Mouse (Mus musculus) left cerebral cortex, adult 18-20 months (tissue): ENCODE results near the gene Gm38431. TPM values are rescaled to one million over a fixed set of nuclear protein-coding genes. Genes with fewer than 3 reads are reported as not detected.

Experiments
- DNase-seq, 2 experiments: peaks; one replicate each; pipeline ENCODE4 v3.0.0; 2021 to 2022; ENCODE audit warnings: low spot score in 2 of 2, mixed read lengths in 1 of 2
- microRNA-seq, 2 experiments: library from miRNA; unstranded; fragments of <30 nt; microRNA quantifications; one replicate each; pipeline ENCODE4 v1.2.0; 2021
- total RNA-seq, 2 experiments: library from RNA; stranded (reverse); gene quantifications; 2 replicates each; pipeline ENCODE4 v1.2.3; 2021

The Gm38431 gene
- total RNA-seq, 2 experiments from 2014 or later, result 1.6 to 1.8 TPM

DNA sequence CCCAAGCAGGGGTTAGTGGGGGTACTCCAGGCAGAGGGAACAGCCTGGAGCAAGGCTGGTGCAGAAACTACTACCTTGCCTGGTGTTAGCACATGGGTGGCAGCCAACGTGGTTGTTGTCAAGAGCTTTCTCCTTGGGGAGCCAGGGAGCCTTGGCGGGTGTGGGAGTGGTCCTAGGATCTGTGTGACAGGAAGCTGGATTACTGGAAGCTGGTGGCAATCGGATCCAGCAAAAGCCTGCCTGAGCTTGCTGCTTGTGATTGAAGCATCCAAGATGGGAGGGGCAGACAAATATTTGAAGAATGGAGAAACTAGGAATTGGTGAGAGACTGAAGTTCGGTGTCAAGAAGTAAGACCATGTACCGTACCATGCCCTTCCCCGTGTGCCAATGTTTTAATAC is 69.5 kb downstream of the Gm38431 start:
- no peak for DNase-seq

DNA sequence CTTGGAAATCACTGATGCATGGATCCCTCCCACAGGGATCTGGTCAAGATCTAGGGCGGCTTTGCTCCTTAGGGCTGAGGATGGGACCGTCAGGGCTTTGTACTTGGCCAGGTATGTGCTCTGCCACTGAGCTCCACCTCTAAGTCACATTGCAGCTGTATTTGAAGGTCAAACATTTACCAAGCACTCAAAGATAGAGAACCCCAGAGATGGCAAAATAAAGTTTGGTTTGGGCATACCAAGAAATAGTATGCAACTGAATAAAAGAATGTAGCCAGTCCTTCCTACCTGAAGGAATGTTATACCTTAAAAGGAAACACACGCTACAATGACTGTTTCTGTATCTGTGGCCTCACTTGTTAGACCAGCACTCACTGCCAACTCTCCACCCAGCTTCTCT is 70.4 kb downstream of the Gm38431 start:
- no peak for DNase-seq

DNA sequence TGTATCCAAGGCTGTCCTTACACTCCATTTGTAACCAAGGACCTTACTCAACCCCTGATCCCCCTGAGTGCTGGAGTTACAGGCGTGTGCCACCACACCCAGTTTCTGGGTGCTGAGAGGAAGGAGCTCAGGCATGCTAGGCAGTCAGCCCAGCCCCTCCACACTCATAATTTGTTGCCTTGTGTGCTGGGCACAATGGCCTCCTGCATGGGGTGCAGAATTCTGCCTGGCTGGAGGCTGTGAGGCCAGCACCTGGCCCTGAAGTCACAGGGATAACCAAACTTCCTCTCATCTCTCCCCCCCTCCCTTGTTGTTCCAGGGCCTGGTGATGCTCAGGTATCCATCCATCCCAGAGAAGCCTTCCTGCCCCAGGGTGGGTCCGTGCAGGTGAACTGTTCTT is 73.2 kb downstream of the Gm38431 start:
- no peak for DNase-seq

Small RNA genes lying within 50 kb of the gene (microRNA-seq; reads per million reads assigned to microRNA genes)
- gene Mir1900 (0 reads per million in 2 experiments), gene Mir7082 (0.25 to 0.42 reads per million in 2 experiments)

Other genes starting within 250 kb of the Gm38431 start
- 10 to 100 TPM; 68.5 to 85.5 TPM for gene A230050P20Rik, start 223.4 kb downstream of the Gm38431 start, total RNA-seq
- gene Angptl6, start 212.3 kb downstream of the Gm38431 start, total RNA-seq, result 10 to 100 TPM in 1 of 2 experiments, 1 to 10 TPM in 1; 9.7 to 11.7 TPM
- gene Ppan, start 203.8 kb downstream of the Gm38431 start, total RNA-seq, result 10 to 100 TPM; 20.7 to 23.3 TPM
- 100 to 1,000 TPM; 133 to 134 TPM for gene Eif3g, start 193.4 kb downstream of the Gm38431 start, total RNA-seq
- gene Dnmt1, start 132.1 kb downstream of the Gm38431 start, total RNA-seq, result 10 to 100 TPM; 40.2 to 41.0 TPM
- 1 to 10 TPM; 2.9 to 3.4 TPM for gene S1pr2, start 115.2 kb downstream of the Gm38431 start, total RNA-seq
- 10 to 100 TPM; 57.3 to 62.1 TPM for gene Mrpl4, start 89.3 kb downstream of the Gm38431 start, total RNA-seq
- 1 to 10 TPM; 2.3 to 2.9 TPM for gene Icam1, start 76.0 kb downstream of the Gm38431 start, total RNA-seq
- gene Icam4, start 62.6 kb downstream of the Gm38431 start, total RNA-seq, result 1 to 10 TPM in 1 of 2 experiments, under 1 TPM in 1; 0.98 to 1.7 TPM
- 100 to 1,000 TPM; 203 to 239 TPM for gene Icam5, start 59.9 kb downstream of the Gm38431 start, total RNA-seq
- gene Zglp1, start 24.9 kb downstream of the Gm38431 start, total RNA-seq, result not detected
- 1 to 10 TPM; 2.2 to 2.9 TPM for gene Gm49373, start 18.9 kb downstream of the Gm38431 start, total RNA-seq
- 10 to 100 TPM; 61.3 to 65.4 TPM for gene Fdx1l, start 18.4 kb downstream of the Gm38431 start, total RNA-seq
- 10 to 100 TPM; 25.3 to 28.0 TPM for gene Raver1, start within 50 bp of the Gm38431 start, total RNA-seq
- gene Tyk2, start 39.2 kb upstream of the Gm38431 start, total RNA-seq, result 10 to 100 TPM; 12.6 to 12.7 TPM
- 100 to 1,000 TPM; 153 to 154 TPM for gene Cdc37, start 58.0 kb upstream of the Gm38431 start, total RNA-seq
- gene Pde4a, start 73.7 kb upstream of the Gm38431 start, total RNA-seq, result 10 to 100 TPM; 84.8 to 98.3 TPM
- gene Keap1, start 147.4 kb upstream of the Gm38431 start, total RNA-seq, result 10 to 100 TPM; 53.4 to 58.0 TPM
- 10 to 100 TPM in 1 of 2 experiments, 1 to 10 TPM in 1; 9.7 to 10.7 TPM for gene S1pr5, start 156.4 kb upstream of the Gm38431 start, total RNA-seq
- gene Atg4d, start 173.3 kb upstream of the Gm38431 start, total RNA-seq, result 10 to 100 TPM; 46.4 to 49.9 TPM
- 10 to 100 TPM; 36.8 to 38.5 TPM for gene Kri1, start 196.0 kb upstream of the Gm38431 start, total RNA-seq
- 10 to 100 TPM; 52.9 to 61.6 TPM for gene Cdkn2d, start 199.4 kb upstream of the Gm38431 start, total RNA-seq
- gene Ap1m2, start 220.3 kb upstream of the Gm38431 start, total RNA-seq, result 1 to 10 TPM; 1.6 TPM
- 10 to 100 TPM; 40.3 to 50.5 TPM for gene Slc44a2, start 228.7 kb upstream of the Gm38431 start, total RNA-seq